Mouse (Mus musculus) C2C12 (cell line): ENCODE measurements around the gene Cyp17a1.

Experiments
- CEBPB ChIP-seq: IDR thresholded peaks from one replicate; pipeline ENCODE4 v1.6.1; 2011; ENCODE audit warnings: low read depth, mild to moderate bottlenecking, control low read depth, moderate library complexity
- CTCF ChIP-seq: IDR thresholded peaks from one replicate; pipeline ENCODE4 v1.5.1; 2011; ENCODE audit not compliant: control insufficient read depth, insufficient read depth, insufficient read length

GRCm38 (mm10) chr19:46669802-46670201, 3.2 kb downstream of the Cyp17a1 start:
- TF ChIP-seq CTCF (no peak), CEBPB (no peak)
